9 mouse cellular contexts compared by ENCODE assay signal in genomic region chr19:24899578-24900544, GRCm38 (mm10). TPM values are rescaled to one million over a fixed set of nuclear protein-coding genes. Genes with fewer than 3 reads are reported as not detected.
DNase-seq lines count a peak whose midpoint lies in the region; ATAC-seq lines count a peak whose summit lies in the region.
"Had no signal": no experiment of that assay in that cellular context is flagged by ENCODE, and none has a peak within 500 bp of the region (broad histone marks: within the 10 kb centered on the region; RNA-seq: fewer than 3 reads in every experiment).

No protein-coding gene starts in this region.

- peaks cover 20% of the 10 kb centered on the region for H3K4me1 ChIP-seq in heart, embryonic 11.5 days (ENCODE audit: control insufficient read depth, insufficient read depth, low read length)

- intact Hi-C loops in left cerebral cortex, postnatal 14 days (cut with DNase I), result loop anchor here (5.0 kb wide), 1 partner anchor 707 kb away; no protein-coding TSS in a partner anchor

- DNase-seq in kidney, adult 18-20 months, result peak; percentile 17
- DNase-seq in kidney, adult 9 months, result no peak
- DNase-seq in adrenal gland, postnatal 36 days, result peak; percentile 11 to 29
- peak; percentile 4 to 48 for DNase-seq in kidney, postnatal 25 days
- DNase-seq in thymus, adult 18-20 months, result no peak
- no peak for DNase-seq in left cerebral cortex, postnatal 14 days (ENCODE audit: low spot score in 2 of 2)

- H3K27ac ChIP-seq in heart, embryonic 11.5 days (ENCODE audit: low read depth, low read length), result no peak overlapping the region

- H3K27me3 ChIP-seq in heart, embryonic 11.5 days (ENCODE audit: control insufficient read depth, insufficient read depth, low read length), result peaks cover 84% of the 10 kb centered on the region

- H3K36me3 ChIP-seq in heart, embryonic 11.5 days (ENCODE audit: control insufficient read depth, insufficient read depth, low read length), result no peaks in the 10 kb centered on the region

- ATAC-seq in heart, embryonic 11.5 days (replicated peaks; ENCODE audit: insufficient number of reproducible peaks, low FRiP score, low TSS enrichment), result no peak
- peak; percentile 58 for ATAC-seq in monocyte, adult 5-6 weeks (replicated peaks; ENCODE audit: insufficient number of reproducible peaks, low FRiP score, low TSS enrichment, poor library complexity, severe bottlenecking)

- H3K9me3 ChIP-seq in heart, embryonic 11.5 days (replicated peaks; ENCODE audit: control insufficient read depth, low read length), result no peaks in the 10 kb centered on the region

- no peak overlapping the region for H3K9ac ChIP-seq in heart, embryonic 11.5 days (ENCODE audit: low read depth, low read length)

- WGBS in heart, embryonic 11.5 days (ENCODE audit: insufficient replicate concordance), result under 1% methylated on average over 84 of the region's 84 CpGs

- peak overlapping the region; percentile 80 for H3K4me2 ChIP-seq in heart, embryonic 11.5 days

- H3K4me3 ChIP-seq in heart, embryonic 11.5 days (ENCODE audit: low read depth, low read length), result peak overlapping the region; percentile 49

RNA-seq across cellular contexts. Expression of gene Foxd4, which starts 1.1 kb away (rescaled TPM):
- not detected for total RNA-seq in adrenal gland, postnatal 36 days (2021)
- not detected in 2 replicates for polyA plus RNA-seq in heart, embryonic 11.5 days (2014; fragmentation: Nextera tagmentation; extraction: Ambion mirVana)
- total RNA-seq in monocyte, adult 5-6 weeks (2017), result not detected in 3 replicates
- total RNA-seq in left cerebral cortex, postnatal 14 days (2021), result not detected
- polyA plus RNA-seq: large intestine, adult 2 months had no signal

RNA-seq across cellular contexts. Expression of gene Gm10053, which starts 24.4 kb away (rescaled TPM):
- 100 to 1,000 TPM; 257 to 298 TPM for total RNA-seq in adrenal gland, postnatal 36 days (2021)
- polyA plus RNA-seq in heart, embryonic 11.5 days (2014; fragmentation: Nextera tagmentation; extraction: Ambion mirVana), result 642 and 698 TPM in 2 replicates
- 11.0 to 57.2 TPM (median 41.0 TPM) in 3 replicates for total RNA-seq in monocyte, adult 5-6 weeks (2017)
- total RNA-seq in left cerebral cortex, postnatal 14 days (2021), result 100 to 1,000 TPM; 249 to 252 TPM

RNA-seq across cellular contexts. Expression of gene Pgm5, which starts 38.2 kb away (rescaled TPM):
- total RNA-seq in adrenal gland, postnatal 36 days (2021), result 10 to 100 TPM; 55.1 to 93.2 TPM
- polyA plus RNA-seq in heart, embryonic 11.5 days (2014; fragmentation: Nextera tagmentation; extraction: Ambion mirVana), result 5.3 and 6.3 TPM in 2 replicates
- not detected in 3 replicates for total RNA-seq in monocyte, adult 5-6 weeks (2017)
- 1 to 10 TPM; 3.3 TPM for total RNA-seq in left cerebral cortex, postnatal 14 days (2021)

Comparison
In these comparisons a context has a peak if more than half of its experiments do, and no peak if none do; other contexts are left out.
1. DNase-seq: peak in kidney, adult 18-20 months (single experiment), adrenal gland, postnatal 36 days (2 of 2) and kidney, postnatal 25 days (2 of 2); none in kidney, adult 9 months (single experiment), thymus, adult 18-20 months (0 of 2) and left cerebral cortex, postnatal 14 days (0 of 2).
2. RNA of gene Pgm5, which starts 38.2 kb away (total RNA-seq): 55.1 to 93.2 TPM in adrenal gland, postnatal 36 days; 3.3 TPM in left cerebral cortex, postnatal 14 days and not detected in monocyte, adult 5-6 weeks; every median in the first group is over 10 times any median in the second.